Mouse (Mus musculus) urinary bladder, postnatal 10 days (tissue): ENCODE data around the gene Polm.
A peak's percentile ranks its signal among the peaks of the same experiment; 100 is the strongest.

Experiments
- DNase-seq: peaks from one replicate; pipeline ENCODE4 v3.0.0; 2022; ENCODE audit warnings: low spot score

Gene Polm

GRCm38 (mm10) chr11:5803551-5803981 is 34.2 kb downstream of the Polm start, which contains the start of gene Pgam2:
Gene Pgam2, minus strand, starts transcription at chr11:5803733.
- DNase-seq: no peak

DNA sequence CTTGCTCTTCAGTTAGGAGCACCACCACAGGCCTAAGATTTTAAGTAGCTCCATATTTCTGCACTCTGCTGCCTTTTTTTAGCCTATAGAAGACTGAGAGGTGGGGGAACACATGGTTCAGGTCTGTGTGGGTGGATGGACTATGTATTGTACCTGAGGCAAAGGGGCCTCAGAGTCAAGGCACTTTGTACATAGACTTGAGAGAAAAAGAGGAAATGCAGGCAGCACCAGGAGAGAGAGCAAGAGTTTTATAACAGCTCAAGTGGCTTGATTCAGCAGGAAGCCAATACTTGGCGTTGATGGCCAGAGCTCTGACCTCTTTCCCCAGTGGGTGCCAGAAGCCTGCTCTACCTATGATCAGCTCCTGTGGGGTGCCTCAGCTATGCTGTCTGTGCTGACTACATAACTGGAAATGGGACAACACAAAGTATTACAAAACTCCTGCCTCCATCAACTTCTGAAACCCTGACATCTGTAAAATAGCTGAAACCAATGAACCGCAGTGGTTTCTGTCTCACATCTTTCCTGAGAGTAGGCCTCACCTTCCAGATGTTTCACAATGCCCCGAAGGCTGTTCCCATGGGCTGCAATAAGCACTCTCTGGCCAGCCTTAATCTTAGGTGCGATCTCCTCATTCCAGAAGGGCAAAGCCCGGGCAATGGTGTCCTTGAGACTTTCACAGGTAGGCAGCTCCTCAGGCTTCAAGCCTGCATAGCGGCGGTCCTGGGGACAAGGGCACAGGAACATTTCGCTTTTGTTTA is 35.2 kb downstream of the Polm start:
- DNase-seq: no peak

DNA sequence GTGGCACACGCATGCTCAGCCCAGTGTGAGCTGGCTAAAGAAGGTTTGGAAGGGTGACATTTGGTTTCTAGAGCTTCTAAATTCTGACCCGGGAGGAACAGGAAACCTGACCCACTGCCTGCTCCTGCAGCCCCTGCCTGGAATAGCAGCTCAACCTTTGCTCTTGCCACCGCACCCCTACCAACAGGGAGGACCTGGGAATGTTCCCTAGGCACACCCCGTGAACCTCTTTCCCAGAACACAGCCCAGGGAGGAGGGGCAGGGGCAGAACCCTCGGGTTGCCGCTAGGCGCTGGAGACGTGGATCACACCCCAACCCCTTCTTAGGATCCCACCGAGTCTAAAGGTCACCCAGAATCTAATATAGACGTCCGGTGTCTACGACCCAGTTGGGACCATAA is 35.8 kb downstream of the Polm start:
- DNase-seq: no peak

DNA sequence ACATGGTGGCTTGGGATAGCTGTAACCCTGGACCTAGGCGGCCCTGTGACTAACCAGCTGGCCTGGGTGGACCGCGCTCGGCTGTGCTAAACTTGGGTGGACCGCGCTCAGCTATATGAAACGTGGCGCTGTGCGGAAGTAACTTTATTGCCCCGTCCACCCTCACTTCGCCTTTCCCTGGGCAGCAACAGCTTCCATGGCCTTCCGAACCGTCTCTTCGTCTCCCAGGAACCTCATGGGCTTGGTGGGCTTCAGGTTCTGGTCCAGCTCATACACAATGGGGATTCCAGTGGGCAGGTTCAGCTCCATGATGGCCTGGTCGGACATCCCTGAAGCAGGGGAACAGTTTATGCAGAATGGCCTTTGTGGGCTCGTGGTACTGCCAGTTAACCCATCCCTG is 36.3 kb downstream of the Polm start:
- DNase-seq: no peak

DNA sequence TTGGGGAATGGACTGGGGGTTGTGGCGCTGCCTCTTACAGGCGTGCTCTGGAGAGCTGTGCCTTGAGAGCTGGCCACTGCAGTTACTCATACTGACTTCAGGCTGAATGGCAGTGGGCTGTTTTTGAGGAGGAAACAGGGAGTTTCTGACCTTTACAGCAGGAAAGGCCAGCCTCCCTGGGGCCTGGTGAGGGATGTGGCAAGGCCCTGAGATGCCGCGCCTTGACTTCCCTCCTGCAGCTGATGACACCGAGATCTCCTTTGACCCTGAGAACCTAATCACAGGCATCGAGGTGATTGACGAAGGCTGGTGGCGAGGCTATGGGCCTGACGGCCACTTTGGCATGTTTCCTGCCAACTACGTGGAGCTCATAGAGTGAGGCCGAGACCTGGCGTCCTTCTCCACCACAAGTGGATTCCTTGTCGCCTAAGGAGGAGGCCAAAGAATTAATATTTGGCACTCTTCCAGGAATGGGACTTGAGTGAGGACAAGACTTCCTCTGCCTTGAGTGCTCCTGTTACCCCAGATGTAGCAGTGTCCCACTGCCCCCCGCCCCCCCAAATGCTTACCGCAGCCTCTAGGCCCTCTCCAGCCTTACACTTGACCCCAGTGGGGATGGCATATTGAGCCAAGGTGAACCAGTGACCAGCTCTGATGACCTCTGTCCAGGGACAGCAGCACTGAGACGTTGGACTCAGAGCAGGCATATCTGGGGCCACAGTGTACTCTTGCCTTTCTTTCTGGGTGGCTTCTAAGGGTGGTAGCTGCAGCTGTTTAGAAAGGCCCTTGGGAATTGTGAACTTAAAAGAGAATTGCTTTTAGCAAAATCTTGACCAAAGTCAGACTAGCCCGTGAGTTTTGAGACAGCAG is 38.0 kb downstream of the Polm start:
- no peak for DNase-seq

DNA sequence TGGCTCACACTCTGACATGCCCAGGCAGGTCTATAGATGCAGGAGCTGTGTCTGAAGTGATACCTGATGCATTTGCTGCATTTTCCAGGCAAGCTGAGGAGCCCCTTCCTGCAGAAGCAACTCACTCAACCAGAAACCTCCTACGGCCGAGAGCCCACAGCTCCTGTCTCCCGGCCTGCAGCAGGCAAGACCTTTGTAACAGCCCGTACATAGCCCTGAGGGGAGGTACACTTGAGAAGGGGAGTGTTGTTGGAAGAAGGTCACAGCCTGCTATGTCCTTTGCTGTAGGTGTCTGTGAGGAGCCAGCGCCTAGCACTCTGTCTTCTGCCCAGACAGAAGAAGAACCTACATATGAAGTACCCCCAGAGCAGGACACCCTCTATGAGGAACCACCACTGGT is 39.9 kb downstream of the Polm start:
- DNase-seq: no peak

- DNase-seq: no peak
Measured at GRCm38 (mm10) chr11:5797371-5797770, 40.4 kb downstream of the Polm start.

GRCm38 (mm10) chr11:5796939-5797338 is 40.9 kb downstream of the Polm start:
- DNase-seq: no peak

DNA sequence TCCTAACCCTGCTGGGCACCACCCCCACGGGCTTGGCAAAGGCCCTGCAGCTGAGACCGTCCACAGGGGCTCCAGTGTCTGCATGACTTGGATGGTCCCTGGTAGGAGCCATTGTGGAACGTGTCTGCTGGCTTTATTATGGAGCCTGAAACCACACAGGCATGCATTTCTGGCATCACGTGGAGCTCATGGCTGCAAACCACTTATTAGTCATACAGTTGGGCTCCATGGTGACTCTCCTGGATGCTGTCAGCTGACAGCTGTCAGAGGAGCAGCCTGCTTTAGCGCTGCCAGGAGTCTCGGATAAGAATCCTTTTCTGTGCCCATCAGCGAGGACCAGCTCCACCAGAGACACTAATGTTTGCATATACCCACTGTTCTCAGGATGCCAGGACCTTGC is 42.1 kb downstream of the Polm start:
- no peak for DNase-seq

- DNase-seq: no peak
Measured at GRCm38 (mm10) chr11:5795290-5795689, 42.5 kb downstream of the Polm start.

DNA sequence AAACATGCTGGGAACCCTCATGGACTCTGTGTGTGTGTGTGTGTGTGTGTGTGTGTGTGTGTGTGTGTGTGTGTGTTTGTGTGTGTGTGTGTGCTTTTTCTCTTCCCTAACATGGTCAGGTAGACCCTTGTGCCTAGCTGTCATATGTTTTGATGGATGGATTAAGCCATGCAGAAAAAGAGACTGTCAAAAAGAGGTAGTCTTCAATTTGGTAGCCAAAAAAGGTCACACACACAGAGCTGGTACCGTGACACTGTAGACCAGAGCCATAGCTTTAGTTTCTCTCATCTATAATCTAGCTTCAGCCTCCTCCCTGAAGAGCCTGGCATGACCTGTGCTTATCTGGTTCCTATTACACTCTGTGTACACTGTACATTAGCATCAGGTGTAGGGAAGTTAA is 47.4 kb downstream of the Polm start:
- no peak for DNase-seq

- DNase-seq: no peak
Measured at GRCm38 (mm10) chr11:5789754-5790333, 48.0 kb downstream of the Polm start.

DNA sequence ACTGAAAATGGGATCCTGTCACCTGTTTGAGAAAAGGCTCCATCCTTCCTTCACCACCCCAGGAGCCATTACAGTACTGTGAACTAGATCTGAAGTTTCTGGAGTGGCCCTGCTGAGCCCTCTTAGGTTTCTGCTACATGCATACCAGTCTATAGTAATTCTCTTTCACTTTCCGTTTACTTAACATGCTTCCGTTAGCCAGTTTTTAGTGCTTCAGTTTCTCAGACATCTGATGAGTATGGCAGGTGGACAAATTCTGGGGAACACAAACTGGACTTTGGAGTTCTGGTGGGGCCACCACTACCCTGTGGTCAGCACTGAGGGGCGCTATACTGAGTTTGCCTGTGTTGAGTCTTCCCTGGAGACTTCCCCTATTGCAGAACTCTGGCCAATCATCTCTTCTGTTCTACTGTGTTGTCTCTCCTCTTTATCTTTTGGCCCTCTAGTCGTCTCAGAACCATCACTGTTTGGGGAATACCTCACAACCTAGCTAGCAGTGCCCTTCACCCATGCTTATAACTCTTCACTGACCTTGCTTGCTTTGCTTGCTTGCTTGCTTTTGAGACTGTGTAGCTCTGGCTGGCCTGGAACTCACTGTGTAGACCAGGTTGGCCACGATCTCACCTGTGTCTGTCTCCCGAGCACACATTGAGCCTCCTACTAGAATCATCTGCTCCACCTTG is 48.6 kb downstream of the Polm start:
- no peak for DNase-seq

- peak; percentile 74 for DNase-seq
Measured at GRCm38 (mm10) chr11:5788056-5789014, 49.5 kb downstream of the Polm start, which contains the start of gene Dbnl. Gene Dbnl, plus strand, starts transcription at chr11:5788488.

DNA sequence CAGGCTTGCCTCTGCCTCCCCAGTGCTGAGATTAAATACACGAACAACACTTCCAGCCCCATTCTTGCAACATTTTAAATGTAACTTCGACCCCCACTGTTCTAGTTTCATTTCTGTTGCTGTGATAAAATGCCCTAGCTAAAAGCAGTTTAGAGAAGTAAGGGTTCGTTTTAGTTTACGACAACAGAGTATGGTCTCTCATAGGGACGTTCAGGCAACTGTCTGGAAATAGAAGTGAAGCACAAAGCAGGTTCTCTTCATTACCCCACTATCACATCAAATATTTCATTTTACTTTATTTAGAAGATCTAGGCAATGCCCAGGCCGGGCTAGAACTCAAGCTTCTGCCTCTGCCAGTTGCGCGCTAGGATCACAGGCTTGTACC is 50.2 kb downstream of the Polm start:
- DNase-seq: no peak

DNA sequence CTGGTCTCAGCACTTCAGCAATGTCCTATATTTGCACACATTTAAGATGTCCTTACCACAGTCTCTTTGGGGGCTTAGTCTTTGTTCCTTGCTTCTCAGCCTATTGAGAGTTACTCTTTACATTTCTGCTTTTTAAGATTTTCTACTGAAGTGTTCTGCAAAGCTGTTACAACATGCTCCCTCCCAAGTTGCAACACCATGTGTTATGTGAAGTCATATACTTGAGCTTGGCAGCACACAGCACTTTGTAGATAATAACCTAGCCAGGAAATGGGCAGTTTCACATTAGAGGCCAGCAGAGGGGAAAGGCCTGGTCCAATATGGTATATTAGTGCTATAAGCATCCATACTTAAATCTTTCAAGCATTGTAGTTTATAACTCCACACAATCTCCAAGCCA is 52.1 kb downstream of the Polm start:
- no peak for DNase-seq

DNA sequence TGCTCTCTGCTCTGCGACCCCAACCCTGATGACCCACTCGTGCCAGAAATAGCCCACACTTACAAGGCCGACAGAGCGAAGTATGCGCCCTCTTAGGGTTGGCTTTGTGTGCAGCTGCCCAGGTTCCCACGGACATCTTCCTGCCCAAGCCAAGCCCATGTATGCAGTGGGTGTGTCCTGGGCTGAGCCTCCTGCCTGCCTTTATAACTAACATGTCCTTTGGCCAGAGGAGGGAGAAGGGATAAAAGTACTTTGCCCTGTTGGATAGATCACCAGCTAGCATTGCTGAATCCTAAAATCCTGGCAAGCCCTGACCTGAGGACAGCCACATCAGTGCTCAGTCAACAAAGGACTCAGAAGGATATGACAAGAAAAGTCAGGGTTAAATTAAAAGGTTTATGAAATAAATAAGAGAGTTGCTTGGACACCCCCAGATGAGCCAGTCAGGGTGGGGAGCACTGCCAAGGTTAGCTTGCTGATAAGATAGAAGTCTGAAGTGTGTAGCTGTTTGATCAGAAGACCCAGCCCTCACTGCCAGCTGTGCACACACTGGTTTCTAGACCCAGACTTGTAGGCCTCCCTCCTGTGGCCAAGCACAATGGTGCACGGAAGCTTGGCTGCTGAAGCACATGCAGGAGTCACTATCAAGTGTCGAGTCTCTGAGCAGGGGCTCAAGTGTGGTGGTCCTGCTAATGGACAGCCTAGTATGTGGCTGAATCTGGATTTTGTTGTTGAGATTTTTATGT is 55.4 kb downstream of the Polm start:
- DNase-seq: no peak

- DNase-seq: no peak
Measured at GRCm38 (mm10) chr11:5780035-5780499, 57.7 kb downstream of the Polm start.

DNA sequence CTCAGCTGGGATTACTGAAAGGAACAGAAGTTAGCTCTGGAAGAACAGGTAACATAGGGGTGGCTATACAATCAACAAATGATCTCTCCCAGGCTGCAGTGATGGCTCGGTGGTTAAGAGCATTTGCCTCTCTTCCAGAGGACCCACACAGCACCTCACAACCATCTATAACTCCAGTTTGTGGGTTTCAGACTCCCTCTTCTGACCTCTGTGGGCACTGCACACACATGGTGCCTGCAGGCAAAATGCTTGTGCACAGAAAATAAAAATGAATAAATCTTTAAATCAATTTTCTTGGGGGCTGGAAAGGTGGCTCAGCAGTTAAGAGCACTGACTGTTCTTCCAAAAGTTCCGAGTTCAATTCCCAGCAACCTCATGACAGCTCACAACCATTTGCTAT is 59.3 kb downstream of the Polm start:
- no peak for DNase-seq
